Mouse (Mus musculus): ENCODE data around the gene Olfr656. TPM values are rescaled to one million over a fixed set of nuclear protein-coding genes. Genes with fewer than 3 reads are reported as not detected.

Gene Olfr656
- total RNA-seq (2014; rRNA removed) (not detected in 2 replicates), polyA plus RNA-seq (2012; rRNA removed) (not detected in 2 replicates)

GRCm38 (mm10) chr7:104613655-104614054 lies at the start of gene Olfr656:
Olfr656 (plus strand) TSS chr7:104613955.
- H3K4me3 ChIP-seq (ENCODE audit: insufficient read depth, low read depth, low read length) = no peak within 1 kb of the TSS
- no peak for DNase-seq (ENCODE audit: extremely low read depth, low read depth, low spot score)
- no peaks in the 10 kb centered on the region for H3K36me3 ChIP-seq (ENCODE audit: control insufficient read depth, insufficient read depth, low read length)
- no peak within 1 kb of the TSS for H3K9ac ChIP-seq (ENCODE audit: low read depth, low read length)
- no peaks in the 10 kb centered on the region for H3K79me2 ChIP-seq (ENCODE audit: control insufficient read depth, insufficient read depth, low read length)
- H3K4me1 ChIP-seq (ENCODE audit: control insufficient read depth, insufficient read depth, low read length) = no peaks in the 10 kb centered on the region
- H3K27me3 ChIP-seq (ENCODE audit: control insufficient read depth, insufficient read depth, low read length) = no peaks in the 10 kb centered on the region
- no peak within 1 kb of the TSS for H3K27ac ChIP-seq (replicated peaks; ENCODE audit: insufficient read depth, low read depth, low read length)
- 71% methylated on average over 4 of the region's 4 CpGs for WGBS
- TF ChIP-seq CTCF (IDR thresholded peaks at IDR 0.05; ENCODE audit: low read depth, low read length) (no peak), POLR2A (IDR thresholded peaks at IDR 0.05; ENCODE audit: extremely low read depth, insufficient read depth, low read length) (no peak)

GRCm38 (mm10) chr7:104577014-104577413 lies 36.7 kb upstream of the Olfr656 start, which contains the start of gene Olfr653:
Olfr653 (plus strand) TSS chr7:104577314.
- no peak within 1 kb of the TSS for H3K27ac ChIP-seq (replicated peaks; ENCODE audit: insufficient read depth, low read depth, low read length)
- no peaks in the 10 kb centered on the region for H3K79me2 ChIP-seq (ENCODE audit: control insufficient read depth, insufficient read depth, low read length)
- TF ChIP-seq POLR2A (IDR thresholded peaks at IDR 0.05; ENCODE audit: extremely low read depth, insufficient read depth, low read length) (no peak), CTCF (IDR thresholded peaks at IDR 0.05; ENCODE audit: low read depth, low read length) (no peak)
- H3K36me3 ChIP-seq (ENCODE audit: control insufficient read depth, insufficient read depth, low read length) = no peaks in the 10 kb centered on the region
- no peak for DNase-seq (ENCODE audit: extremely low read depth, low read depth, low spot score)
- H3K4me1 ChIP-seq (ENCODE audit: control insufficient read depth, insufficient read depth, low read length) = no peaks in the 10 kb centered on the region
- no peak within 1 kb of the TSS for H3K4me3 ChIP-seq (ENCODE audit: insufficient read depth, low read depth, low read length)
- H3K27me3 ChIP-seq (ENCODE audit: control insufficient read depth, insufficient read depth, low read length) = no peaks in the 10 kb centered on the region
- 61% methylated on average over 2 of the region's 2 CpGs for WGBS
- no peak within 1 kb of the TSS for H3K9ac ChIP-seq (ENCODE audit: low read depth, low read length)

GRCm38 (mm10) chr7:104580846-104581245 lies 32.9 kb upstream of the Olfr656 start:
- H3K79me2 ChIP-seq (ENCODE audit: control insufficient read depth, insufficient read depth, low read length) = no peaks in the 10 kb centered on the region
- 79% methylated on average over 4 of the region's 4 CpGs for WGBS
- H3K36me3 ChIP-seq (ENCODE audit: control insufficient read depth, insufficient read depth, low read length) = no peaks in the 10 kb centered on the region
- no peak overlapping the region for H3K4me3 ChIP-seq (ENCODE audit: insufficient read depth, low read depth, low read length)
- no peak overlapping the region for H3K27ac ChIP-seq (replicated peaks; ENCODE audit: insufficient read depth, low read depth, low read length)
- H3K9ac ChIP-seq (ENCODE audit: low read depth, low read length) = no peak overlapping the region
- H3K4me1 ChIP-seq (ENCODE audit: control insufficient read depth, insufficient read depth, low read length) = no peaks in the 10 kb centered on the region
- H3K27me3 ChIP-seq (ENCODE audit: control insufficient read depth, insufficient read depth, low read length) = no peaks in the 10 kb centered on the region
- DNase-seq (ENCODE audit: extremely low read depth, low read depth, low spot score) = no peak
- TF ChIP-seq CTCF (IDR thresholded peaks at IDR 0.05; ENCODE audit: low read depth, low read length) = no peak
- no peak for TF ChIP-seq POLR2A (IDR thresholded peaks at IDR 0.05; ENCODE audit: extremely low read depth, insufficient read depth, low read length)

- DNase-seq (ENCODE audit: extremely low read depth, low read depth, low spot score) = no peak
- H3K79me2 ChIP-seq (ENCODE audit: control insufficient read depth, insufficient read depth, low read length) = no peaks in the 10 kb centered on the region
- TF ChIP-seq POLR2A (IDR thresholded peaks at IDR 0.05; ENCODE audit: extremely low read depth, insufficient read depth, low read length) (no peak), CTCF (IDR thresholded peaks at IDR 0.05; ENCODE audit: low read depth, low read length) (no peak)
- no peak overlapping the region for H3K9ac ChIP-seq (ENCODE audit: low read depth, low read length)
- H3K36me3 ChIP-seq (ENCODE audit: control insufficient read depth, insufficient read depth, low read length) = no peaks in the 10 kb centered on the region
- H3K4me1 ChIP-seq (ENCODE audit: control insufficient read depth, insufficient read depth, low read length) = no peaks in the 10 kb centered on the region
- no peak overlapping the region for H3K27ac ChIP-seq (replicated peaks; ENCODE audit: insufficient read depth, low read depth, low read length)
- H3K4me3 ChIP-seq (ENCODE audit: insufficient read depth, low read depth, low read length) = no peak overlapping the region
- no peaks in the 10 kb centered on the region for H3K27me3 ChIP-seq (ENCODE audit: control insufficient read depth, insufficient read depth, low read length)
- 82% methylated on average over 4 of the region's 4 CpGs for WGBS
Measured at GRCm38 (mm10) chr7:104581429-104581828, 32.3 kb upstream of the Olfr656 start.

GRCm38 (mm10) chr7:104586725-104587124 lies 27.0 kb upstream of the Olfr656 start, which contains the start of gene Olfr654:
Olfr654 (plus strand) TSS chr7:104587025.
- no peak within 1 kb of the TSS for H3K9ac ChIP-seq (ENCODE audit: low read depth, low read length)
- H3K4me3 ChIP-seq (ENCODE audit: insufficient read depth, low read depth, low read length) = no peak within 1 kb of the TSS
- no peaks in the 10 kb centered on the region for H3K27me3 ChIP-seq (ENCODE audit: control insufficient read depth, insufficient read depth, low read length)
- 76% methylated on average over 4 of the region's 4 CpGs for WGBS
- TF ChIP-seq CTCF (IDR thresholded peaks at IDR 0.05; ENCODE audit: low read depth, low read length) (no peak), POLR2A (IDR thresholded peaks at IDR 0.05; ENCODE audit: extremely low read depth, insufficient read depth, low read length) (no peak)
- no peaks in the 10 kb centered on the region for H3K79me2 ChIP-seq (ENCODE audit: control insufficient read depth, insufficient read depth, low read length)
- H3K27ac ChIP-seq (replicated peaks; ENCODE audit: insufficient read depth, low read depth, low read length) = no peak within 1 kb of the TSS
- no peak for DNase-seq (ENCODE audit: extremely low read depth, low read depth, low spot score)
- H3K4me1 ChIP-seq (ENCODE audit: control insufficient read depth, insufficient read depth, low read length) = no peaks in the 10 kb centered on the region
- no peaks in the 10 kb centered on the region for H3K36me3 ChIP-seq (ENCODE audit: control insufficient read depth, insufficient read depth, low read length)

- Histone ChIP-seq H3K79me2 (ENCODE audit: control insufficient read depth, insufficient read depth, low read length) (no peaks in the 10 kb centered on the region), H3K4me3 (ENCODE audit: insufficient read depth, low read depth, low read length) (no peak overlapping the region), H3K27me3 (ENCODE audit: control insufficient read depth, insufficient read depth, low read length) (no peaks in the 10 kb centered on the region), H3K27ac (replicated peaks; ENCODE audit: insufficient read depth, low read depth, low read length) (no peak overlapping the region), H3K4me1 (ENCODE audit: control insufficient read depth, insufficient read depth, low read length) (no peaks in the 10 kb centered on the region), H3K36me3 (ENCODE audit: control insufficient read depth, insufficient read depth, low read length) (no peaks in the 10 kb centered on the region), H3K9ac (ENCODE audit: low read depth, low read length) (no peak overlapping the region)
- no peak for DNase-seq (ENCODE audit: extremely low read depth, low read depth, low spot score)
- TF ChIP-seq POLR2A (IDR thresholded peaks at IDR 0.05; ENCODE audit: extremely low read depth, insufficient read depth, low read length) = no peak
- no peak for TF ChIP-seq CTCF (IDR thresholded peaks at IDR 0.05; ENCODE audit: low read depth, low read length)
- WGBS = 73% methylated on average over 5 of the region's 5 CpGs
Measured at GRCm38 (mm10) chr7:104588274-104588673, 25.5 kb upstream of the Olfr656 start.

Measured in liver, adult 2 months (tissue).